Mouse (Mus musculus): ENCODE data around the gene Olfr573-ps1. TPM values are rescaled to one million over a fixed set of nuclear protein-coding genes. Genes with fewer than 3 reads are reported as not detected.

Olfr573-ps1 gene
- not detected in 2 replicates for polyA plus RNA-seq (2015; fragmentation: Nextera tagmentation; extraction: Ambion mirVana)

DNA sequence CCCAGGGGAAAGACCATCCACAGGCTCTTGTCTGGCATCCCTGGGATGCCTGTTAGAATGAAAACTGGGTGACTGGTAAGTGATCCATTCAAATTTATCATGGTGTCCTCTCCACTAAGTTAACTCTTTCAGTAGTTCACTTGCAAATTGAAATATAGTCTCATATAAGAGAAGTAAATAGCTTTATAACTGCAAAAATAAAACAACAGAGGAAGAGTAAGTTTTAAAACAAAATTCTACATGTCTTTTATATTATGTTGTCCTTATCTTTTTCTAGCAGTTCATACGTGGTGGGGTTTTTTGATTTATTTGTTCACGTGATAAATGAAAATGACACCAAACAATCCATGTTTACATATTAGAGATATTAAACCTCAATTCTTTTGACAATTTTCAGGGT, at the start of gene Olfr573-ps1:
Gene Olfr573-ps1, minus strand, starts transcription at position 101 of the 400 bp plus-strand sequence.
- Histone ChIP-seq H3K27me3 (ENCODE audit: insufficient read depth, low read length) (no peaks in the 10 kb centered on the region), H3K36me3 (ENCODE audit: insufficient read depth, low read length) (no peaks in the 10 kb centered on the region), H3K27ac (ENCODE audit: low read length) (no peak within 1 kb of the TSS), H3K9ac (replicated peaks; ENCODE audit: low read length) (no peak within 1 kb of the TSS), H3K4me1 (ENCODE audit: insufficient read depth, low read length) (no peaks in the 10 kb centered on the region), H3K4me2 (replicated peaks; ENCODE audit: low read depth, low read length) (no peak within 1 kb of the TSS), H3K4me3 (ENCODE audit: low read length) (no peak within 1 kb of the TSS), H3K9me3 (ENCODE audit: low read length) (no peaks in the 10 kb centered on the region)
- ATAC-seq (ENCODE audit: low FRiP score, low TSS enrichment): no peak
- 91% methylated on average over 2 of the region's 2 CpGs for WGBS

- H3K4me2 ChIP-seq (replicated peaks; ENCODE audit: low read depth, low read length): no peak within 1 kb of the TSS
- no peak within 1 kb of the TSS for H3K27ac ChIP-seq (ENCODE audit: low read length)
- no peaks in the 10 kb centered on the region for H3K4me1 ChIP-seq (ENCODE audit: insufficient read depth, low read length)
- H3K36me3 ChIP-seq (ENCODE audit: insufficient read depth, low read length): no peaks in the 10 kb centered on the region
- no peaks in the 10 kb centered on the region for H3K9me3 ChIP-seq (ENCODE audit: low read length)
- no peaks in the 10 kb centered on the region for H3K27me3 ChIP-seq (ENCODE audit: insufficient read depth, low read length)
- no peak within 1 kb of the TSS for H3K9ac ChIP-seq (replicated peaks; ENCODE audit: low read length)
- no peak within 1 kb of the TSS for H3K4me3 ChIP-seq (ENCODE audit: low read length)
- 68% methylated on average over 3 of the region's 3 CpGs for WGBS
- ATAC-seq (ENCODE audit: low FRiP score, low TSS enrichment): no peak
Measured at GRCm38 (mm10) chr7:102989224-102989623, 46.8 kb upstream of the Olfr573-ps1 start, which contains the start of gene Olfr578. Gene Olfr578, minus strand, starts transcription at chr7:102989324.

DNA sequence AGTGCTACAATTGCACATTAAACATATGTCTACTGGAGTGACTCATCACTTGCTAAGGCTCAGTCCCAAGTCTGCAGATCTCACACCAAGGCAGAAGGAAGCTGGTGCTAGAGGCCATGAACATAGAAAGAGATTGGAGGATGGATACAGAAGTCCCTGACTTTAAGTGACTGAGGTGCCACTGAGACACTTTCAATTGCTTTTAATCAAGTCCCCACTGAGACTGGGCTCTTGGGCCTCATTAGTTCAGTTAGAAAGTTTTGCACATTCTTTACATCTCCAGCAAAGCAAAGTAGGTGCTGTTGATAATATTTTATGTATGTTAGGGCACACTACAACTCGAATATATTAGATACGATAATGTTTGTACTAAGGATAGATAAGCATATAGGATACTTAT, 33.5 kb upstream of the Olfr573-ps1 start, which contains the start of gene Olfr577:
Gene Olfr577, minus strand, starts transcription at position 101 of the 400 bp plus-strand sequence.
- ATAC-seq (ENCODE audit: low FRiP score, low TSS enrichment): no peak
- WGBS: 80% methylated on average over 2 of the region's 2 CpGs
- no peaks in the 10 kb centered on the region for H3K9me3 ChIP-seq (ENCODE audit: low read length)
- no peak within 1 kb of the TSS for H3K4me2 ChIP-seq (replicated peaks; ENCODE audit: low read depth, low read length)
- H3K4me1 ChIP-seq (ENCODE audit: insufficient read depth, low read length): no peaks in the 10 kb centered on the region
- no peaks in the 10 kb centered on the region for H3K27me3 ChIP-seq (ENCODE audit: insufficient read depth, low read length)
- no peak within 1 kb of the TSS for H3K9ac ChIP-seq (replicated peaks; ENCODE audit: low read length)
- H3K4me3 ChIP-seq (ENCODE audit: low read length): no peak within 1 kb of the TSS
- H3K36me3 ChIP-seq (ENCODE audit: insufficient read depth, low read length): no peaks in the 10 kb centered on the region
- H3K27ac ChIP-seq (ENCODE audit: low read length): no peak within 1 kb of the TSS

- 46% methylated on average over 1 of the region's 1 CpGs for WGBS
- no peaks in the 10 kb centered on the region for H3K36me3 ChIP-seq (ENCODE audit: insufficient read depth, low read length)
- no peak overlapping the region for H3K4me2 ChIP-seq (replicated peaks; ENCODE audit: low read depth, low read length)
- H3K9me3 ChIP-seq (ENCODE audit: low read length): no peaks in the 10 kb centered on the region
- ATAC-seq (ENCODE audit: low FRiP score, low TSS enrichment): no peak
- H3K27ac ChIP-seq (ENCODE audit: low read length): no peak overlapping the region
- no peak overlapping the region for H3K9ac ChIP-seq (replicated peaks; ENCODE audit: low read length)
- H3K27me3 ChIP-seq (ENCODE audit: insufficient read depth, low read length): no peaks in the 10 kb centered on the region
- no peaks in the 10 kb centered on the region for H3K4me1 ChIP-seq (ENCODE audit: insufficient read depth, low read length)
- H3K4me3 ChIP-seq (ENCODE audit: low read length): no peak overlapping the region
Measured at GRCm38 (mm10) chr7:102974399-102974798, 32.0 kb upstream of the Olfr573-ps1 start.

DNA sequence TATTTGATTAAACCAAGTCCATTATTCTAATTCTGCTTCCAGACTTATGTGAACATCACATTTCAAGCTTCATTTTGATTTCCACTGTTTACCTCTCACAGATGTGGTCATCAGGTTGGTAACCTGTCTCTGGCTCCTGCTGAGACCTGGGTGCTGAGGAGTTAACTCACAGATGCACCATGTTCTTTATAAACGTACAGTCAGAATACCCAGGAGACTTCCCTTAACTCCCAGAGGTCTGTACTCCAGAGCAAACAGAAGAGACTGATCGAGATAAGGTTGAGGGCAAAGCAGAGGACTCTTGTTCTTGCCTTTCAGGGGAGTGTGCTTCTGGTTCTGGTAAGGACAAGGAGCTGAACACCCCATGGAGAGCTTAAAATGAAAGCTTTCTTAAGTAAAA, 20.0 kb upstream of the Olfr573-ps1 start, which contains the start of gene Olfr576:
Gene Olfr576, plus strand, starts transcription at position 301 of the 400 bp plus-strand sequence.
- ATAC-seq (ENCODE audit: low FRiP score, low TSS enrichment): no peak
- no peak within 1 kb of the TSS for H3K27ac ChIP-seq (ENCODE audit: low read length)
- no peaks in the 10 kb centered on the region for H3K4me1 ChIP-seq (ENCODE audit: insufficient read depth, low read length)
- no peak within 1 kb of the TSS for H3K4me2 ChIP-seq (replicated peaks; ENCODE audit: low read depth, low read length)
- 51% methylated on average over 2 of the region's 2 CpGs for WGBS
- no peak within 1 kb of the TSS for H3K9ac ChIP-seq (replicated peaks; ENCODE audit: low read length)
- no peaks in the 10 kb centered on the region for H3K36me3 ChIP-seq (ENCODE audit: insufficient read depth, low read length)
- no peaks in the 10 kb centered on the region for H3K27me3 ChIP-seq (ENCODE audit: insufficient read depth, low read length)
- no peaks in the 10 kb centered on the region for H3K9me3 ChIP-seq (ENCODE audit: low read length)
- no peak within 1 kb of the TSS for H3K4me3 ChIP-seq (ENCODE audit: low read length)

DNA sequence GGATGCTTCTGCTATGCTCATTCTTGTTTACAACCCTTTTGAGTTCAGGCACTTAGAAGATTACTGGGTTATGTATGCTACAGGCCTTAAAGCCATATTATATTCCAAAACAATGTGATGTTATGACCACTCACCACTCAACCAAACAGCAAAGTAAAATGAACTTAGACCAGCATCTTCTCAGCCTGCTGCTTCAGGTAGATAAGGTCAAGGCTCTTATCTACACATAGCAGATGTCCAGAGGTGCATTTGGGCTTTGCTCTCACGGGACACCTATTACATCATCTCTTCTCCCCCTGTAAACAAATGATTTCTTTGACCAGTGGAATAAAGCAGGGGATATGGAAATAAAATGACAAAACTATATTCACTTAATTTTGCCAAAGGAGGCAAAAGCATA, 16.2 kb upstream of the Olfr573-ps1 start, which contains the start of gene Olfr575:
Gene Olfr575, minus strand, starts transcription at position 183 of the 400 bp plus-strand sequence.
- Histone ChIP-seq H3K4me2 (replicated peaks; ENCODE audit: low read depth, low read length) (no peak within 1 kb of the TSS), H3K4me1 (ENCODE audit: insufficient read depth, low read length) (no peaks in the 10 kb centered on the region), H3K9ac (replicated peaks; ENCODE audit: low read length) (no peak within 1 kb of the TSS), H3K27ac (ENCODE audit: low read length) (no peak within 1 kb of the TSS), H3K36me3 (ENCODE audit: insufficient read depth, low read length) (no peaks in the 10 kb centered on the region), H3K27me3 (ENCODE audit: insufficient read depth, low read length) (no peaks in the 10 kb centered on the region), H3K9me3 (ENCODE audit: low read length) (no peaks in the 10 kb centered on the region), H3K4me3 (ENCODE audit: low read length) (no peak within 1 kb of the TSS)
- no peak for ATAC-seq (ENCODE audit: low FRiP score, low TSS enrichment)
- 56% methylated on average over 1 of the region's 1 CpGs for WGBS

DNA sequence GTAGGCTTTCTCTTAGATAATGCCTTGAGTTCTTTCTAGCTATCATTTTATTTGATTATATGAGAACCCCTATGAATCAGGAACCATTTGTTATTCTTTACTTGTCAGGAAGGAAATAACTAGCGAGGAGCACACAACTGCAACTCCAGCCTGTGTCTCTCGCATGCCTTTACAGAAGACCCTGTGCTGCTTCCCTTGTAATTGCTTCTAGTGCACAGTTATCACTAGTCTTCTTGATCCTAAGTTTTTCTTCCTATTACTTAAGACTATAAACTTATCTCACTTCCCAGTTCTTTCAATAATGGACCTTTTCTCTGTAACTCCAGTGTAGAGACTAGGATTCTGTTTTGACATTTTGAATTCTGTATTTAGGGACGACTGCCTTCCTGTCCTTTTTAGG, 15.8 kb upstream of the Olfr573-ps1 start:
- Histone ChIP-seq H3K4me1 (ENCODE audit: insufficient read depth, low read length) (no peaks in the 10 kb centered on the region), H3K4me2 (replicated peaks; ENCODE audit: low read depth, low read length) (no peak overlapping the region), H3K27ac (ENCODE audit: low read length) (no peak overlapping the region), H3K27me3 (ENCODE audit: insufficient read depth, low read length) (no peaks in the 10 kb centered on the region), H3K9ac (replicated peaks; ENCODE audit: low read length) (no peak overlapping the region), H3K4me3 (ENCODE audit: low read length) (no peak overlapping the region), H3K36me3 (ENCODE audit: insufficient read depth, low read length) (no peaks in the 10 kb centered on the region), H3K9me3 (ENCODE audit: low read length) (no peaks in the 10 kb centered on the region)
- no peak for ATAC-seq (ENCODE audit: low FRiP score, low TSS enrichment)
- 66% methylated on average over 3 of the region's 3 CpGs for WGBS

- H3K27me3 ChIP-seq (ENCODE audit: insufficient read depth, low read length): no peaks in the 10 kb centered on the region
- H3K4me1 ChIP-seq (ENCODE audit: insufficient read depth, low read length): no peaks in the 10 kb centered on the region
- H3K9me3 ChIP-seq (ENCODE audit: low read length): no peaks in the 10 kb centered on the region
- no peak overlapping the region for H3K4me2 ChIP-seq (replicated peaks; ENCODE audit: low read depth, low read length)
- no peak overlapping the region for H3K9ac ChIP-seq (replicated peaks; ENCODE audit: low read length)
- ATAC-seq (ENCODE audit: low FRiP score, low TSS enrichment): peak; percentile 69
- no peaks in the 10 kb centered on the region for H3K36me3 ChIP-seq (ENCODE audit: insufficient read depth, low read length)
- 38% methylated on average over 1 of the region's 1 CpGs for WGBS
- no peak overlapping the region for H3K4me3 ChIP-seq (ENCODE audit: low read length)
- no peak overlapping the region for H3K27ac ChIP-seq (ENCODE audit: low read length)
Measured at GRCm38 (mm10) chr7:102950732-102951131, 8.4 kb upstream of the Olfr573-ps1 start.

DNA sequence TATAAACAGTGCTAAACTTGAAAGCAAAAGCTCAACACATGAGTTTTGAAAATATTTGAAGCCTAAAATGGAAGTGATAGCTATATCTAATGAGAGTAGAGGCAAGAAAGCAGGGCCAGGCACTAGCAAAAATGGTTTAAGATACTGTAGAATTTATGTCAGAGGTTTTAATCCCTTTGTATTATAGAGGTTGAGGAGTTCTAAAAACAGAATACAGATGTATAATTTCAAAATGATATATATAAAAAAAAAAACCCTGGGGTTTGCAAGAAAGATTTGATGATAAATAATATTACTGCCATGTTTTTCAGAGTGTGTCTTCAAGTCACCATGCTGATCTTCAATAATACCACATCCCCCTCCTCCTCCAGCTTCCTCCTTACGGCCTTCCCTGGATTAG, 5.8 kb upstream of the Olfr573-ps1 start, which contains the start of gene Olfr574:
Gene Olfr574, plus strand, starts transcription at position 301 of the 400 bp plus-strand sequence.
- no peak within 1 kb of the TSS for H3K9ac ChIP-seq (replicated peaks; ENCODE audit: low read length)
- no peaks in the 10 kb centered on the region for H3K9me3 ChIP-seq (ENCODE audit: low read length)
- H3K4me2 ChIP-seq (replicated peaks; ENCODE audit: low read depth, low read length): no peak within 1 kb of the TSS
- ATAC-seq (ENCODE audit: low FRiP score, low TSS enrichment): no peak
- H3K36me3 ChIP-seq (ENCODE audit: insufficient read depth, low read length): no peaks in the 10 kb centered on the region
- no peak within 1 kb of the TSS for H3K4me3 ChIP-seq (ENCODE audit: low read length)
- no peak within 1 kb of the TSS for H3K27ac ChIP-seq (ENCODE audit: low read length)
- 78% methylated on average over 1 of the region's 1 CpGs for whole genome bisulfite sequencing
- H3K4me1 ChIP-seq (ENCODE audit: insufficient read depth, low read length): no peaks in the 10 kb centered on the region
- no peaks in the 10 kb centered on the region for H3K27me3 ChIP-seq (ENCODE audit: insufficient read depth, low read length)

- ATAC-seq (ENCODE audit: low FRiP score, low TSS enrichment): no peak
- WGBS: 85% methylated on average over 1 of the region's 1 CpGs
Measured at GRCm38 (mm10) chr7:102943417-102943816, 1.0 kb upstream of the Olfr573-ps1 start.

More at GRCm38 (mm10) chr7:102943417-102943816, 1.0 kb upstream of the Olfr573-ps1 start:
- no peak overlapping the region for H3K4me2 ChIP-seq (replicated peaks; ENCODE audit: low read depth, low read length)
- H3K9me3 ChIP-seq (ENCODE audit: low read length): no peaks in the 10 kb centered on the region
- no peaks in the 10 kb centered on the region for H3K4me1 ChIP-seq (ENCODE audit: insufficient read depth, low read length)
- no peak overlapping the region for H3K4me3 ChIP-seq (ENCODE audit: low read length)
- H3K27ac ChIP-seq (ENCODE audit: low read length): no peak overlapping the region
- no peaks in the 10 kb centered on the region for H3K27me3 ChIP-seq (ENCODE audit: insufficient read depth, low read length)
- H3K36me3 ChIP-seq (ENCODE audit: insufficient read depth, low read length): no peaks in the 10 kb centered on the region
- no peak overlapping the region for H3K9ac ChIP-seq (replicated peaks; ENCODE audit: low read length)

All from kidney, embryonic 16.5 days (tissue).